Mouse (Mus musculus) lung, embryonic 14.5 days (tissue): ENCODE measurements at regions not wholly inside any gene's neighbourhood (a gene's known extent, or its start where the extent isn't known, plus 50 kb on each side); places are given as distances from the start of the nearest gene placed in this dataset.
"Not testable (repeated sequence)": the region's sequence is repeated elsewhere in the genome, so short reads cannot be mapped to it uniquely, and the experiment has no call there.

Experiments used
- ATAC-seq: fragments of 200-750 bp; cut with Nextera tagmentation; 2 replicates; pipeline ENCODE4 v1.8.0; 2017; ENCODE audit warnings: mild to moderate bottlenecking, moderate TSS enrichment, moderate library complexity; ENCODE audit not compliant: insufficient read depth
- DNase-seq: peaks from one replicate; pipeline ENCODE4 v3.0.0-alpha.2; 2015
- H3K27ac ChIP-seq: fragments of 300-500 bp; sonication (generic); 2 replicates; pipeline ENCODE4 v1.5.1; 2014; ENCODE audit warnings: low read depth, mild to moderate bottlenecking, moderate library complexity
- H3K27me3 ChIP-seq: fragments of 300-500 bp; sonication (generic); 2 replicates; pipeline ENCODE4 v1.6.1; 2014; ENCODE audit warnings: low read length, control low read depth; ENCODE audit not compliant: insufficient read depth
- H3K36me3 ChIP-seq: fragments of 300-500 bp; sonication (generic); 2 replicates; pipeline ENCODE4 v1.6.1; 2014; ENCODE audit warnings: control low read depth; ENCODE audit not compliant: insufficient read depth
- H3K4me1 ChIP-seq: fragments of 300-500 bp; sonication (generic); 2 replicates; pipeline ENCODE4 v1.6.1; 2014; ENCODE audit warnings: antibody characterized with exemption, control low read depth; ENCODE audit not compliant: insufficient read depth
- H3K4me2 ChIP-seq: fragments of 300-500 bp; sonication (generic); 2 replicates; pipeline ENCODE4 v1.6.1; 2014; ENCODE audit warnings: mild to moderate bottlenecking
- H3K4me3 ChIP-seq: fragments of 300-500 bp; sonication (generic); 2 replicates; pipeline ENCODE4 v1.5.1; 2014; ENCODE audit warnings: low read depth, low read length
- H3K9ac ChIP-seq: fragments of 300-500 bp; sonication (generic); 2 replicates; pipeline ENCODE4 v1.6.1; 2014
- H3K9me3 ChIP-seq: fragments of 300-500 bp; sonication (generic); 2 replicates; pipeline ENCODE4 v1.6.1; 2016; ENCODE audit warnings: low read depth, low read length, control low read depth
- CTCF ChIP-seq: IDR thresholded peaks from 2 replicates; pipeline ENCODE4 v1.5.1; 2016; ENCODE audit warnings: antibody characterized with exemption, low read depth
- WGBS: fragments of 180-500 bp; shearing (Covaris S2); extraction: QIAGEN DNeasy Blood & Tissue Kit; methylation state at CpG from one replicate; pipeline ENCODE4 v1.1.7; 2014; 5-methylcytosine and 5-hydroxymethylcytosine counted together

DNA sequence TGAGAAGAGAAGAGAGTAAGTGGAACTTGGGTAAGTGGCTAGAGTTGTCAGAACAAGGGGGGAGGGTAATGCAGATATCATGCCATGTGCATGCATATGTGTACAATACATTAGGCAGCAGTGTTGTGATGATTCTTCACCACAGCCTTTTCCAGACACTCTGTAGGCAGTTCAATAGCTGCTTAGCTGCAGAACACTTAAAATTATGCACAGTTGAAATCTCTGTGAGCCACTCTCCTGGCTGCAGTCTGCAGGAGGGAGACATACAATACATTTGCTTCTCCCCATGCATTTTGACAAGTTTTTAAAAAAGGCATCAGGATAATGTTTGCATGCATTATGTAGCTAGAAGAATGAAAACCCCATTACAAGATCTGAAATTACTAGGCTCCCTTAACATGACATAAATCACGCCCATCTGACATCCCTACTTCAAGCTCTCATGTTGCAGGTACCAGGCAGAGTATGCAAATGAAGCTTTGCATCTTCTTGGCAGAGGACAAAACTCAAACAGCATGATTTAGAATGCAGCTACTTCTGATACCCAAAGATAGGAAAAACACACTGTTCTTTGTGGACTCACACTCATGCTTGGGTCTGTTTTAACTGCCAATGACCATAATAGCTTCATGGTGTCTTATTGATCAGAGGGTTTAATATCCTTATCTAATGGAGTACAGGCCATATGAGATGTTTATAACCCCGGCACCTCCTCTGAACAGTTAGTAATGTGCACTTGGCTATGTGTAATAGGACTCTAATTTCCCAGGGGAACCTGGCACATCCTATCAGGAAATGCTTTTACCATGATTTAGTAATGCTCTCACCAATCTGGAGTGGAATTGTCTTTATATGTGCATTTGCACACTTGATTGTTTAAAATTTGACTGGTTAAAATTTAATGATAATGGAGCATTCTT is 640.9 kb upstream of the Marcks start:
- ATAC-seq (no peak), DNase-seq (no peak)
- Histone ChIP-seq H3K4me3 (no peak overlapping the region), H3K9ac (no peak overlapping the region), H3K36me3 (no peaks in the 10 kb centered on the region), H3K9me3 (no peaks in the 10 kb centered on the region), H3K27ac (no peak overlapping the region), H3K4me1 (no peaks in the 10 kb centered on the region), H3K27me3 (no peaks in the 10 kb centered on the region), H3K4me2 (no peak overlapping the region)
- 67% methylated on average over 2 of the region's 2 CpGs for WGBS
- TF ChIP-seq CTCF, result no peak

DNA sequence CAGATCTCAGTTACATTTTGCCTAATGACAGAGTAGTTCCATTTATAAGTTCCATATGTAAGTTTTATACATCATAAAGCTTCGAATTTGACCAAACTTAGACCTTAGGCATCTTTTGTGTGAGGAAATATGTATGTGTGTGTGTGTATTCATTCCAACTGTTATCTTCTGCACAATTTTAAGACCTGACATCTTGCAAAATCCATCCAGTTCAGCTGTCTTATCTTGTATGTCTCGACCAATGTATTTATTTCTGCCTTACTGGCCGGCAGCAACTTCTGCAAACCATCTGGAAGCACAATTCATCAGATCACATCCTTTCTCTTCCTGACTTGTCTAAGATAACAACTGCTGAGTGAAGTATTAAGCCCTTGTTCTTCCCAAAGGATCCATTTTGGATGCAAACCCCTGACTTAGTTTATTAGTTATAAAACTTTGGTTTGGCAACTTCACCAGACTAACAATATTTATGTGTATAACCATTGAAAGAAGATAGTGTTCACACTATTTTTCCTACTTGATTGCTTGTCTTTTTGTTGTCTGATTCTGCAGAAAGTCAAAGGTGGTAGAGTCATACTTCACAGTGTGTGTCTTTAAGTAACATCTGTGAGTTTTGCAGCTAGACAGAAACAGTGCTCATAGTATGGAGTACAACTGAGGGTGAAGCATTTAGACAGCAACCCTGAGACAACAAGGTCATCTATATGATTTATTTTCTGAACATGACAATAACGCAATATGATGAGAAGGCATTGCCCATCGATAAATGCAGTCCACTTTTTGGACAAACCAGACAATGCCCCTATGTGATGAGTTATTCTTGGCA is 622.0 kb upstream of the Marcks start:
- Histone ChIP-seq H3K4me2 (no peak overlapping the region), H3K36me3 (no peaks in the 10 kb centered on the region), H3K9me3 (no peaks in the 10 kb centered on the region), H3K27me3 (no peaks in the 10 kb centered on the region), H3K27ac (no peak overlapping the region), H3K4me3 (no peak overlapping the region), H3K9ac (no peak overlapping the region), H3K4me1 (no peaks in the 10 kb centered on the region)
- WGBS, result 33% methylated on average over 5 of the region's 5 CpGs
- TF ChIP-seq CTCF, result no peak
- ATAC-seq (peak; percentile 91), DNase-seq (peak; percentile 83)

- no peak for ATAC-seq
- 13% methylated on average over 2 of the region's 2 CpGs for WGBS
- no peak for TF ChIP-seq CTCF
- H3K36me3 ChIP-seq, result no peaks in the 10 kb centered on the region
- H3K4me3 ChIP-seq, result no peak overlapping the region
- peak; percentile 6 for DNase-seq
- H3K27ac ChIP-seq, result no peak overlapping the region
- no peak overlapping the region for H3K9ac ChIP-seq
- no peaks in the 10 kb centered on the region for H3K9me3 ChIP-seq
- no peaks in the 10 kb centered on the region for H3K27me3 ChIP-seq
- no peaks in the 10 kb centered on the region for H3K4me1 ChIP-seq
- H3K4me2 ChIP-seq, result no peak overlapping the region
Measured at GRCm38 (mm10) chr10:37741581-37741980, 602.9 kb upstream of the Marcks start.

DNA sequence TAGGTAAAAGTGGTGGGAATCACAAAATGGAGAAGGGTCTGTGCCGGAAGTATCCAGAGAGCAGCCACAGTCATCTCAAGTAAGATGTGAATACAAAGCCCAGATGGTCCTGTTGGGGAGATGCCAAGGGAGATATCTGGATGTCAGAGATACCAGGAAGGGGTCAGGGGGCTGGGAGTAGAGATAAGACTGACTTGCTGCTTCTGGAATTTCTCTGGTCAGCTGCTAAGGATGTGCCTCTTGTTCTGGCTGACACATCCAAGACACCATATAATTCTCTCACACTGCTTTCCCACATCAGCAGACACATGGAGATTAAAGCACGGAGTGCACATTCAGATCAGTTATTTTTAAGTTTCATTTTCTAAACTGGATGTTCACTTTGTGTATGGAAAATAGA is 600.3 kb upstream of the Marcks start:
- Histone ChIP-seq H3K36me3 (no peaks in the 10 kb centered on the region), H3K4me1 (no peaks in the 10 kb centered on the region), H3K27me3 (no peaks in the 10 kb centered on the region), H3K9ac (no peak overlapping the region), H3K4me3 (no peak overlapping the region), H3K9me3 (no peaks in the 10 kb centered on the region), H3K27ac (no peak overlapping the region), H3K4me2 (no peak overlapping the region)
- ATAC-seq (peak; percentile 83), DNase-seq (peak; percentile 72)
- TF ChIP-seq CTCF, result no peak
- 31% methylated on average over 2 of the region's 2 CpGs for WGBS

DNA sequence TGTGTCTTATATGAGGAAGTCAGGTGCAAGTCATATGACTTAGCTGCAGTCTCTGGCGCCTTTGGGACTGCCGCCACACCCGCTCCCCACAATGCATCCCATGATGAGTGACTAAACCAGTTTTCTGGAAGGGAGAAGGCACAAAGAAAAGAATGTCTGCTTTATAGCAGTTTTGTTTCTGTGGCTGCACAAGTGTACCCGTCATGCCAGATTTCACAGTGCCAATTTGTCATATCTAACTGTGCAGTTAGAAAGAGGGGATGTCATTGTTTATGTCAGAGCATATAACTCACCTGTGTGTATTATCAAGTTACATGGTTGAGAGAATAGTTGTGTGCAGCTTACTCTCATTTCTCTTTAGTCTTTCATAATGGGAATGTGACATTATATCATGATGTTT is 586.9 kb upstream of the Marcks start:
- Histone ChIP-seq H3K4me2 (no peak overlapping the region), H3K9me3 (no peaks in the 10 kb centered on the region), H3K27me3 (no peaks in the 10 kb centered on the region), H3K36me3 (no peaks in the 10 kb centered on the region), H3K4me1 (no peaks in the 10 kb centered on the region), H3K9ac (no peak overlapping the region), H3K27ac (no peak overlapping the region), H3K4me3 (no peak overlapping the region)
- 77% methylated on average over 4 of the region's 4 CpGs for WGBS
- DNase-seq, result no peak
- TF ChIP-seq CTCF, result no peak
- ATAC-seq, result no peak

DNA sequence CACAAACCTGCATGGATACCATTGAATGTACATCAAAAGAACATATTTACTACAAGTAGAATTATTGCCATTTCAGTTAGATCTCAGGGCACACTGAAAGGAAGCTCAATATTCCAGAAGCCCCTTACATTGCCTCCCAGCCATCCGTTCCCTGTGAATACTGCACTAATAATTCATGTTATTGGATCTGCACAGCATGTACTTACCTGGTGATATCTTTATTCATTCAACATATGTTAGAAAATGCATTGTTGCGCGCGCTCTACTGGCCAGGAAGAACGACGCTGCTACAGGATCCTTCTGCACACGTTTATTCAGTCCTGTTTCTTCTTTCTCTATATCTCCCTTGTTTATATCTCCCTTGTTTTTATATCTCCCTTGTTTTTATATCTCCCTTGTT is 586.3 kb upstream of the Marcks start:
- H3K4me3 ChIP-seq, H3K4me2 ChIP-seq, H3K36me3 ChIP-seq, H3K4me1 ChIP-seq, H3K9ac ChIP-seq, H3K27ac ChIP-seq, DNase-seq, H3K27me3 ChIP-seq, ATAC-seq, H3K9me3 ChIP-seq: not testable (repeated sequence)
- WGBS, result 82% methylated on average over 7 of the region's 7 CpGs

DNA sequence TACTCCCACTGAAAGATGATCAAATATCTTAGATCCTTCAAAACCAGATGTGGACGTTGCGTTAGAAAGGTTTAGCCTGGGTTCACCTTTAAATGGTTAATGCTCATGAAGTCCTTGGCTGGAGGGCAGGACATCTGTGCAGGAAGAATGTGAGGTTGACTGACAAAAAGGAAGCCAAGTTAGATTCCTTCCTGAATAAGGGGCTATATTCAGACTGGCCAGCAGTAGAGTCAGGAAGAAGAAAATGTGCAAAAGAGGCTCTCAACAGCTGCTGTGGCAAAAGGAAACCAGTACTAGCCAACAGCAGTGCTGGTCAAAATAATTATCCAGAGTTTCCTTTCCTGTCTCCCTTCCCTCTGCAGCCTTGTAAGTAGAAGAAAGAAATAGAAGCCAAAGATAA is 582.0 kb upstream of the Marcks start:
- Histone ChIP-seq H3K4me2 (no peak overlapping the region), H3K4me1 (no peaks in the 10 kb centered on the region), H3K4me3 (no peak overlapping the region), H3K9ac (no peak overlapping the region), H3K27ac (no peak overlapping the region), H3K9me3 (no peaks in the 10 kb centered on the region), H3K36me3 (no peaks in the 10 kb centered on the region), H3K27me3 (no peaks in the 10 kb centered on the region)
- DNase-seq, result peak; percentile 7
- ATAC-seq, result no peak
- WGBS, result 69% methylated on average over 2 of the region's 2 CpGs
- no peak for TF ChIP-seq CTCF
